Mouse (Mus musculus): ENCODE measurements at regions not wholly inside any gene's neighbourhood (a gene's known extent, or its start where the extent isn't known, plus 50 kb on each side); places are given as distances from the start of the nearest gene placed in this dataset.

- DNase-seq = no peak
Measured at GRCm38 (mm10) chr3:19367761-19368160, 260.7 kb downstream of the 1700064H15Rik start.
